Mouse (Mus musculus) heart, embryonic 16.5 days (tissue): ENCODE data around the gene Cx3cr1. TPM values are rescaled to one million over a fixed set of nuclear protein-coding genes. Genes with fewer than 3 reads are reported as not detected.

ENCODE experiments used
- ATAC-seq: fragments of 200-750 bp; cut with Nextera tagmentation; replicated peaks from 2 replicates; pipeline ENCODE4 v1.8.0; 2017; ENCODE audit warnings: moderate number of reproducible peaks; ENCODE audit not compliant: insufficient read depth, low FRiP score; ENCODE audit errors: extremely low read depth
- H3K27ac ChIP-seq: fragments of 300-500 bp; sonication (generic); 2 replicates; pipeline ENCODE4 v1.5.1; 2014; ENCODE audit warnings: mild to moderate bottlenecking, low read length, control low read depth, moderate library complexity
- H3K27me3 ChIP-seq: fragments of 300-500 bp; sonication (generic); 2 replicates; pipeline ENCODE4 v1.6.1; 2014; ENCODE audit warnings: low read length, mixed read lengths; ENCODE audit not compliant: control insufficient read depth, insufficient read depth
- H3K36me3 ChIP-seq: fragments of 300-500 bp; sonication (generic); 2 replicates; pipeline ENCODE4 v1.6.1; 2014; ENCODE audit not compliant: control insufficient read depth, insufficient read depth
- H3K4me1 ChIP-seq: fragments of 300-500 bp; sonication (generic); 2 replicates; pipeline ENCODE4 v1.6.1; 2014; ENCODE audit warnings: low read length, mixed read lengths; ENCODE audit not compliant: control insufficient read depth, insufficient read depth
- H3K4me2 ChIP-seq: fragments of 300-500 bp; sonication (generic); 2 replicates; pipeline ENCODE4 v1.6.1; 2014; ENCODE audit warnings: low read depth, mild to moderate bottlenecking, control low read depth, low read length
- H3K4me3 ChIP-seq: fragments of 300-500 bp; sonication (generic); 2 replicates; pipeline ENCODE4 v1.5.1; 2014; ENCODE audit warnings: mild to moderate bottlenecking, control low read depth, low read length
- H3K9ac ChIP-seq: fragments of 300-500 bp; sonication (generic); 2 replicates; pipeline ENCODE4 v1.6.1; 2014; ENCODE audit warnings: low read length, control low read depth
- H3K9me3 ChIP-seq: fragments of 300-500 bp; sonication (generic); replicated peaks from 2 replicates; pipeline ENCODE4 v1.6.1; 2016; ENCODE audit warnings: low read length; ENCODE audit not compliant: control insufficient read depth
- WGBS: fragments of 180-500 bp; shearing (Covaris S2); extraction: QIAGEN DNeasy Blood & Tissue Kit; methylation state at CpG from one replicate; pipeline ENCODE4 v1.1.7; 2014; 5-methylcytosine and 5-hydroxymethylcytosine counted together
- polyA plus RNA-seq: library from polyadenylated mRNA; unstranded; fragments of >200 nt; fragmentation: Nextera tagmentation; extraction: Ambion mirVana; gene quantifications from 2 replicates; pipeline ENCODE4 v1.2.1, GENCODE M21; 2015

Cx3cr1 gene
- polyA plus RNA-seq, 1 experiment from 2014 or later = 6.1 TPM

DNA sequence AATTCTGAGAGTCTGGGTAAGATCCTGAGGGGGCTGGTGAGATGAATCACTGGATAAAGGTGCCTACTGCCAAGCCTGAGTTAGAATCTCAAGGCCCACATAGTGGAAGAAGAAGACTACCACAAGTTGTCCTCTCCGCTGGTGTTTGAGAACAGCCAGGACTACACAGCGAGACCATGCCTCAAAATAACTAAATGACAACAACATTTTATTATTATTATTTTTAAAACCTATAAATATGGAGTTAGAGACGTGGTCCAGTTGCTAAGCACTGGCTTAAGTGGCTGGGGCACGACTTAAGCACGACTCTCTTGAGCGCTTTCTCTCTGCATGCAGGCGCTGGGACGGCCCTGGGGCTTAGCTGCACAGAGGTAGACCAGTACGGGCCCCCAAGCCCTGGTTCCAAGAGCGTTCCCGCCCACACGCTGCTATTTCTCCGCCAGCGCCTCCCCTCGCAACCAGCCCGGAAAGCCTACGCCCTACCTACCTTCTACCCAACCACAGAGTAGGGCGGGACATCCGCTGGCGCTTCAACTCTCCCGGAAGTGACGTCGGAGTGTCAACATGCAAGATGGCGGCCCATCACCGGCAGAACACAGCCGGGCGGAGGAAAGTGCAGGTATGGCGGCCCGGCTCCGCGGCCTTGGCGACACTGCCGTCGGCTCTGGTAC is 175.2 kb downstream of the Cx3cr1 start, which contains the start of gene Wdr48:
Wdr48 (plus strand) TSS at position 540 of the 671 bp plus-strand sequence.
- ATAC-seq = peak; percentile 98
- no peaks in the 10 kb centered on the region for H3K27me3 ChIP-seq
- WGBS = 4% methylated on average over 34 of the region's 34 CpGs

DNA sequence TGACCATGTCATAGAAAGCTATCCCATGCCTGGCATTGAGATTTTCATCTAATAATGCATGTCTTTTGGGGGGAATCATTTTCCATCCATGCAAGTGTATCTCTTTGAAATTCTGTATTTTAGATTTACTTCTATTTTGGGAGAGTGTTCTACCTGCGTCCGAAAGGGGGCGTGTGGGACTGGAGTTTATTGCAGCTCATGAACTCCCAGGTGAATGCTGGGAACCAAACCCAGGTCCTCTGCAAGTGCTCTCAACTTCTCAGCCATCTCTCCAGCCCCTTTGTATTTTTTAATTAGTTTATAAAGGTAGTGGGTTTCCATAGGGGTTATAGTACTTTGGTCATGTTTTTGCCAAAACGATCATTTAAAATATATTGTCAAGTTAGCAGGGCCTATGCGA is 175.8 kb downstream of the Cx3cr1 start:
- Histone ChIP-seq H3K9ac (no peak overlapping the region), H3K9me3 (no peaks in the 10 kb centered on the region), H3K27ac (no peak overlapping the region), H3K27me3 (no peaks in the 10 kb centered on the region), H3K4me2 (peak overlapping the region; percentile 73; the same call in 1 of the 2 replicates), H3K36me3 (no peaks in the 10 kb centered on the region), H3K4me3 (no peak overlapping the region), H3K4me1 (peaks cover 13% of the 10 kb centered on the region)
- no peak for ATAC-seq
- WGBS = 84% methylated on average over 5 of the region's 5 CpGs

More for the DNA sequence above, 175.2 kb downstream of the Cx3cr1 start, which contains the start of gene Wdr48:
- Histone ChIP-seq H3K4me1 (peaks cover 13% of the 10 kb centered on the region), H3K9ac (peak within 1 kb of the TSS; percentile 88), H3K4me2 (peak within 1 kb of the TSS; percentile 96), H3K4me3 (peak within 1 kb of the TSS; percentile 91), H3K27ac (peak within 1 kb of the TSS; percentile 79), H3K9me3 (no peaks in the 10 kb centered on the region), H3K36me3 (no peaks in the 10 kb centered on the region)

DNA sequence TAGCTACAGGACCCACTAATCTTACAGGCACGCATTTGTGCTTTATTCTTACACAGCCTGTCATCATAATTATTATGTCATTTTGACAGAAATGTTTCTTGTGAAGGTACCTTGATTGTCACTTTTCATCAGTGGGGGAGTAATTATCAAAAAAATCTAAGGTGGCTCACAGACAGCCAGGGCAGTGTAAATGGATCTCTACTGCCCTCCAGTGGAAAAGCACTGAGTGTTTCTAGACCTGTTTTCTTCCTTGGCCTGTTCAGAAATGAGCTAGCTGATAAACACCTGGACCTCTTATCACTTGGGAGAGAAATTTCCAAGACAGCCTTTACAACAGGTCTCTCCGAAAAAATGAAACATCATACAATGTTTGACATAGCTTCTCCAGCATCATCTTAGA is 179.0 kb downstream of the Cx3cr1 start:
- ATAC-seq = no peak
- no peaks in the 10 kb centered on the region for H3K9me3 ChIP-seq

DNA sequence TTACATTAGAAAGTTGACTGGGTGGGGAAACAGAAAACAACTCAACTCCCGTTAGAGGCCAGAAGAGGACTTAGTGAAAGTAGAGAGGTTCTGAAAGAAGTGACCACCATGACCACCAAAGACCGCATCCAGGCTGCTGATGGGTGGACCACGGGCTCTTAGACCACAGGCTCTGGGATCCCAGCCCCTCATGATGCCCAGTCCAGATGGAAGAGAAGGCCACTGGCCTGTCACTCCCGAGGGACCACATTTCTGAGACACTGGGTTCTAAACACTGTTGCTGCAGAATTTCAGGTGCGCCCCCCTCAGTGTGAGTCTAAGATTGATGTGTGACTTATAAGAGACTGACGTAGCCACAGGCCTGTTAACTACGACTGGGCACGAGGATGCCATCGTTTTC is 180.2 kb downstream of the Cx3cr1 start:
- Histone ChIP-seq H3K4me1 (peaks cover 3% of the 10 kb centered on the region; the same call in 1 of the 2 replicates), H3K4me3 (no peak overlapping the region), H3K27ac (no peak overlapping the region), H3K9ac (no peak overlapping the region), H3K36me3 (no peaks in the 10 kb centered on the region), H3K4me2 (no peak overlapping the region), H3K9me3 (no peaks in the 10 kb centered on the region), H3K27me3 (no peaks in the 10 kb centered on the region)
- no peak for ATAC-seq
- WGBS = 83% methylated on average over 9 of the region's 9 CpGs

More for the DNA sequence above, 179.0 kb downstream of the Cx3cr1 start:
- WGBS = 37% methylated on average over 2 of the region's 2 CpGs
- H3K4me3 ChIP-seq = no peak overlapping the region
- H3K27me3 ChIP-seq = no peaks in the 10 kb centered on the region
- no peaks in the 10 kb centered on the region for H3K36me3 ChIP-seq
- H3K4me1 ChIP-seq = peaks cover 7% of the 10 kb centered on the region
- H3K9ac ChIP-seq = no peak overlapping the region
- no peak overlapping the region for H3K4me2 ChIP-seq
- no peak overlapping the region for H3K27ac ChIP-seq

DNA sequence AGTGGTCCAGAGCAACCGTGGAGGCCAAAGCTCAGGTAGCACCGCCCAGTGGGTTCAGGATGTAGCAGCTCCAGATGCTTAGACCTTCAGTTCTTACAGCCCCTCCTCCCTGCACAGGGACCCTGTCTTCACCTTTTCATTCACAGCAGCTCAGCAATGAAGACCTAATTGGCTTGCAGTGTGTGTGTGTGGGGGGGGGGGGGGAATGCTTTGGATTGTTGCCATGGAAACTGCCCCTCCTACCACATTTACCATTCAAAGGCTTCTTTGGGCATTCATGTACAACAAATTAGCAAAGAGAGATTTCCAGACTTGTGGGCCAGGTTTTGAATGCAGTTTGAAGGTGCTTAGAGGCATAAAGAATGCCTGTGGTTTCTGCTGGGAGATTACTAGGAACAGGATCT is 180.8 kb downstream of the Cx3cr1 start:
- Histone ChIP-seq H3K27ac (no peak overlapping the region), H3K4me3 (no peak overlapping the region), H3K36me3 (no peaks in the 10 kb centered on the region), H3K9ac (no peak overlapping the region), H3K9me3 (no peaks in the 10 kb centered on the region), H3K4me2 (no peak overlapping the region), H3K4me1 (no peaks in the 10 kb centered on the region), H3K27me3 (no peaks in the 10 kb centered on the region)
- ATAC-seq = no peak
- 59% methylated on average over 2 of the region's 2 CpGs for WGBS

DNA sequence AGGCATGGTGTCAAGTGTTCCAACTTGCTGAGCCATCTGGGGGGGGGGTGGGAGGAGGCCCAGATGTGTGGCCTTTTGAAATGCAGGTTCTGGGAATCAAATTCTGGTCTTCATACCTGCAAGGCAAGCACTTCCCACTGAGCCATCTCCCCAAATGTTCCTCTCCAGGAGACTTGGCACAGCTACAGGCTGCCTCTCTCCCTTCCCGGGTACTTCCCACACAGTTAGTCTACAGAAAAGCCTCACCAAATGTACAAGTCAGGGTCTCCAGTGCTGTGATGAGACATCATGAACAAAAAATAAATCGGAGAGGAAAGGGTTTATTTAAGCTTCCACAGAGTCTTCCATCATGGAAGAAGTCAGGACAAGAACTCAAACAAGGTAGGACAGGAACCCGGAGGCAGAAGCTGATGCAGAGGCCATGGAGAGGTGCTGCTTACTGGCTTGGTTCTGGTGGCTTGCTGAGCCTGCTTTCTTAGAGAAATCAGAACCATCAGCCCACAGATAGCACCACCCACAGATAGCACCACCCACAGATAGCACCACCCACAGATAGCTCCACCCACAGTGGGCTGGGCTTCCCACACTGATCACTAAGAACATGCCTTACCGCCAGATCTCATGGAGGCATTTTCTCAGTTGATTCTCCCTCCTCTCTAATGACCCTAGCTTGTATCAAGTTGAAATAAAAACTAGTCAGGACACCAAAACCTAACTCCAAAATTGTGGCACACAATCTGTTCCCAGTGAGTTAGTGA is 182.4 kb downstream of the Cx3cr1 start:
- Histone ChIP-seq H3K27ac (no peak overlapping the region), H3K36me3 (no peaks in the 10 kb centered on the region), H3K9me3 (no peaks in the 10 kb centered on the region), H3K4me1 (no peaks in the 10 kb centered on the region), H3K27me3 (no peaks in the 10 kb centered on the region), H3K4me3 (no peak overlapping the region), H3K4me2 (no peak overlapping the region), H3K9ac (no peak overlapping the region)
- 69% methylated on average over 4 of the region's 4 CpGs for WGBS
- ATAC-seq = no peak

DNA sequence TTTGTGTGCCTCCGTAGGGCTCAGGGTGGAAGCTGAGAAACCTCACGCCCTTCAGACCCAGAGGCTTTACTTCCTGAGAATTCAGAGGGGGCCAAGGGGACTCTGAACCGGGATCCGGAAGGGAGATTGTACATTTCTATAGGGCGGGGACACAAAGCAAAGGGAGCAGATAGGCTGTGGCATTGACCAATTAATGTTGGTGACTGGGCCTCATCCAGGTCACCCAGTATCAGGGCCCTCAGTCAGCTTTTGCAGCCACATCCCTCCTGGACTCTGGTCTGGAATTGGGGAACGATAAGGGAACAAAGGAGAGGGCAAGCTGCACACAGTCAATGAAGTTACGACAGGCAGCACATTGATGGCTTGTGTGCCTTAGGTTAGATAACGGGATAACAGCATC is 215.5 kb downstream of the Cx3cr1 start:
- no peaks in the 10 kb centered on the region for H3K4me1 ChIP-seq
- no peaks in the 10 kb centered on the region for H3K36me3 ChIP-seq
- H3K9ac ChIP-seq = no peak overlapping the region
- peaks cover 2% of the 10 kb centered on the region; the same call in 1 of the 2 replicates for H3K9me3 ChIP-seq
- H3K4me2 ChIP-seq = no peak overlapping the region
- no peak overlapping the region for H3K27ac ChIP-seq
- WGBS = 57% methylated on average over 8 of the region's 8 CpGs
- ATAC-seq = no peak
- H3K4me3 ChIP-seq = no peak overlapping the region
- H3K27me3 ChIP-seq = no peaks in the 10 kb centered on the region

DNA sequence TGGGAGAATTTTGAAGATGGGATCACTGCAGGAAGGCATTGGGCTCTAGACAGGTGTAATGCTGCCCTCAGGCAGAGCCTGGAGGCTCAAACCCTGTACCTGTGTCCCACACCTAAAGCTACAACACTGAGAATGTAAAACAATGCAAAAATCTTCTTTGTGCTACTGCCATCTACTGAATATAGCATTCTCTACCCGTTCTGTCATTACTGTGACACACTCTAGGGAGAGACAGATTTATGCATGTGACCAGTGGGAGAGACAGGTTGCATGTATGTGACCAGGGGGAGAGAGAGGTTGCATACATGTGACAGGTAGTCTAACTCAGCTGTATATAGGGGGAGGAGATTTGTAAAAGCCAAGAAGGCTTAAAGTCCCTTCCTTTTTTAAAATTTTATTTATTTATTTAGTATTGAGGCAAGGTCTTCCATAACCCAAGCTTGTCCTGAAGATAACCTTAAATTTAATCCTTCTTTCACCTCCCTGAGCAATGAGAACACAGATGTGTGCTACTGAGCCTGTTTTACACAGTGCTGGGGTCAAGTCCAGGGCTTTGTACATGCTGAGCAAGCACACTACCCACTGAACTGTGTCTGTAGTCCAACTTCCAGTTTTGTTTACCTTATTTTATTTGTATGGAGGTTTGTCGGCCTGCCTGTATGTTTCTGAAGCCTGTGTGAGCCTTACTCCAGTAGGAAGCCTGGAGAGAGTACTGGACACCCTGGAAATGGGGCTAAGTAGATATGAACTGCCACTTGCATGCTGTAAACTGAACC is 216.4 kb downstream of the Cx3cr1 start:
- H3K9ac ChIP-seq = no peak overlapping the region
- peaks cover 2% of the 10 kb centered on the region; the same call in 1 of the 2 replicates for H3K9me3 ChIP-seq
- no peaks in the 10 kb centered on the region for H3K27me3 ChIP-seq
- no peak overlapping the region for H3K27ac ChIP-seq
- WGBS = 65% methylated on average over 2 of the region's 2 CpGs
- ATAC-seq = no peak
- no peaks in the 10 kb centered on the region for H3K4me1 ChIP-seq
- H3K4me3 ChIP-seq = no peak overlapping the region
- H3K4me2 ChIP-seq = no peak overlapping the region
- H3K36me3 ChIP-seq = no peaks in the 10 kb centered on the region
